Mouse (Mus musculus): Measurements from ENCODE around the gene Eif2b1.
"Not testable (repeated sequence)": the region's sequence is repeated elsewhere in the genome, so short reads cannot be mapped to it uniquely, and the experiment has no call there.

The Eif2b1 gene

DNA sequence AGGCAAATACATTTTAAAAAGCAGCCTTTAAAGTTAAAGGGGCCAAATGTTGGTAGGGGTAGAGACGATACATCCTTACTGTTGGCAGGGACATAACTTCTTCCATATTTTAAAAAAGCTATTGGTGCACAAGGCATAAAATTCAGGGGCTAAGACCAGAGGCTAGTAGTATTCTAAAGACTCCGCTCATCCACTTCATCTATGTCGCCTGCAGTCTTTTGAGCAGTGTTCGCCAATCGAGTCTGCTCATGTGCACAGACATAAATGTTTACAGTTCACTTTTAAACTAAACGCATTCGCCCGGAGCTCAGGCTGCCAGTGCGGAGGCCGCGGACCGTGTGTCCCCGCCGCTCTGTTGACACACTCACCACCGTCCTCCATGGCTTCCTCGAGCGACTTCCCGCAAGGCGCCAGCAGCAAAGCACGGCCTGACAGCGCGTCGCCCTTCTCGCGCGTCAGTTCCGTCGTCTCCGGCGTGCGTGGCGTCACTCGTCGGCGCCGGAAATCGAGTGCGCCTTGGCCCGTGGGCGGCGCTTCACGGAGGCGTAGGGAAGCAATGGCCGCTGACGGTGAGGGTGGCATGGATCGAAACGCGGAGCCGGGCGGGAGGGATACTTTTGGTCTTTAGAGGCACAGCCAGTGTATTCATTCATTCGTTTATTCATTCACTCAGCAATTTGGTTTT lies at the start of gene Eif2b1, which contains the start of gene Gtf2h3:
Eif2b1 (minus strand) TSS at position 499 of the 685 bp plus-strand sequence.
Gtf2h3 (plus strand) TSS at position 508 of the 685 bp plus-strand sequence.
- DNase-seq (ENCODE audit: low spot score in 2 of 2): peak; percentile 92 to 95

DNA sequence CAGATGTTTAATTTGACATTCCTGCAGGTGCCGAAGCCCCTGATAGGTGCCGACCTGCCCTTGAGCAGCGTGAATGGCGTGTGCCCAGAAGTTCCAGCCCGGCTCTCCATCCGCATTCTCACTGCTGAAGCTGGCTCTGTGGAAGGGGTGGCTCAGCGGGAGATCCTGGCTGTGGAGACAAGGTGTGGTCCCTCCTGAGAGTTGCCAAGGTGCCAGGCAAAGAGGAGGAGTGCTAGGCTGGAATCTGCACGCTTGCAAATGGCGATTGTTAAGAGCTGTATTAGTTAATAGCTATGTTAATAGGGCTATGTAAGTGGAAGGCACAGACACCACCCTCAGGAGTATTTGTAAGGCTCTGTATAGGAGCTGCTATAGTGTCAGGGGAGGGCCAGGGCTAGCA lies 45.4 kb upstream of the Eif2b1 start:
- no peak for DNase-seq (ENCODE audit: low spot score in 2 of 2)

DNA sequence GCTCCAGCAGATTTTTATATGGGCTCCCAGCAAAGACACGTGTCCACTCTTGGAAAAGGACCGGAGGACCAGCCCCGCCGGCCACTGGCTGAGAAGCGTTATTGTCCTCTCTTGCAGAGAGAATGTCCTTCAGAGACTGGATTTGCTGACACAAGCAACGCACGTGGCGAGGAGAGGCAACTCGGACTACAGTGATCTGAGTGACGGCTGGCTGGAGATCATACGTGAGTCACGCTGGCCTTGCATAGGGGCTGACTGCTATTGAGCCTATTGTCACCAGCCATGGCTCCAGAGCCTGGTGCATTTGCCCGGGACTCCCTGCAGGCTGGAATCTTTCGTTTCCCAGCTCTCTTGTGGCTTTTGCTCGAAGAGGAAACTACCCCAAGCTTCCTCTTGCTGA lies 44.0 kb upstream of the Eif2b1 start:
- DNase-seq (ENCODE audit: low spot score in 2 of 2): no peak

DNA sequence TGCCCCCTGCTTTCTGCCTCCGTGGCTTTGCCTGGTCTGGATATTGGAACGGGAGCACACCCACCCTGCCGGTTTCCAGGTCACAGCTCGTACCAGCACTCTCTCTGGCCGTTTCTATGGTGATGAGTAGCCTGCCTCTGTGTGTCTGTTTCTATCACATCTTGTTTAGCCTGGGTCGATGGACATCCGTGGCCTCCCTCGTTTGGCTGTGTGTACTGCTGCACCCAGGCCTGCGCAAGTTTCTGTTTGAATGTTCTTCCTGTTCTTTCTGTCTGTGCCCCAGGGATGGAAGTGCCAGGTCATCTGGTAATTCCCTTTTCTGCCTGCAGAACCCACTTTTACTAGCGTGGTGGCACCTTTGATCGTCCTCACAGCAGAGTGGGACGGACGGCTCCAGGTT lies 42.4 kb upstream of the Eif2b1 start:
- no peak for DNase-seq (ENCODE audit: low spot score in 2 of 2)

DNA sequence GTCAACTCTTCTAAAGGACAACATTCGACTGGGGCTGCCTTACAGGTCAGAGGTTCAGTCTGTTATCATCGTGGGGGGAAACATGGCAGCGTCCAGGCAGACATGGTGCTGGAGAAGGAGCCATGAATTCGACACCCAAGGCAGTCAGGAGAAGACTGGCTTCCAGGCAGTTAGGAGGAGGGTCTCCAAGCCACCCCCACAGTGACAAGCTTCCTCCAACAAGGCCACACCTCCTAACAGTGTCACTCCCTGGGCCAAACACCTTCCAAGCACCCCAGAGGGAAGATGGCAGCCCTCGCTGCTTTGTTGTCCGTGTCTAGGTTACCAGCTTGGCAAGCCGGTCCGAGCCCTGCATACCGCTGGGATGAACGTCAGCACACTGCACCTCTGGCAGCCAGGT lies 39.8 kb upstream of the Eif2b1 start:
- no peak for DNase-seq (ENCODE audit: low spot score in 2 of 2)

DNA sequence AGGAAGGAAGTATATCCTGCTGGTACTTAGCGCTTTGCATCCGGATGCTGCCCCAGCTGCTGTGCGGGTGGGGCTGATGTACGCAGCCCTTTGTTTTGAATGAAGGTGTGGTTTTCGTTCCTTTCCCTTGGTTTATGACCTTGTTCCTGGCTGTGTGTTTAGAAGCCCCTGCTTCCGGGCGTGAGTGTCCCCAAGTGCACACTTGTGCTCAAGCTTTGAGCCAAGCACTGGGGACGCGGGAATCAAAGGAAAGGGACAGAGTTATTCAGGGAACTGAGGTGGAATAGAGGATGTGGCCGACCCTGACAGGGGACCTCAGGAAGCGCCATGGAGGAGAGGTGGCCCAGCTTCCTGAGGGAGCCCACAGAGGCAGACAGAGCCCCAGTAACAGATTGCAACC lies 35.8 kb upstream of the Eif2b1 start:
- no peak for DNase-seq (ENCODE audit: low spot score in 2 of 2)

DNA sequence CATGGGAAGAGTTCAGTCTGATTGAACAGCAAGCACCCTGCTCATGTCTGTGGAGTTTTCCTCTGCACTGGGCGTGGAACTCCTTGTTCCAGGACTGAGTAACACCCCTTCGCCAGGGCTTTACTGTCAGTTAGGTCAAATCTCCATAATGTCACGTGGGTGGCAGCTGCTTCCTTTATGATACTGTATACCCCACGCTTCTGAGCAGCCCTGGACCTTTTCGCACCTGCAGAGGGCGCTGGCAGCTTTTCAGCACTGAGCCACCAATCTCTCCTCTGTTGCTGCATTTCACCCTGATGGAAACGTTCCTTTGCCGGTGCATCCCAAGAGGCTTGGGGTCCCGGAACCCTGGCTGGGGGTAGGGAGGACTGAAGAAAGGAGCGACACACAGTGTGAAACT lies 32.0 kb upstream of the Eif2b1 start:
- DNase-seq (ENCODE audit: low spot score in 2 of 2): no peak

DNA sequence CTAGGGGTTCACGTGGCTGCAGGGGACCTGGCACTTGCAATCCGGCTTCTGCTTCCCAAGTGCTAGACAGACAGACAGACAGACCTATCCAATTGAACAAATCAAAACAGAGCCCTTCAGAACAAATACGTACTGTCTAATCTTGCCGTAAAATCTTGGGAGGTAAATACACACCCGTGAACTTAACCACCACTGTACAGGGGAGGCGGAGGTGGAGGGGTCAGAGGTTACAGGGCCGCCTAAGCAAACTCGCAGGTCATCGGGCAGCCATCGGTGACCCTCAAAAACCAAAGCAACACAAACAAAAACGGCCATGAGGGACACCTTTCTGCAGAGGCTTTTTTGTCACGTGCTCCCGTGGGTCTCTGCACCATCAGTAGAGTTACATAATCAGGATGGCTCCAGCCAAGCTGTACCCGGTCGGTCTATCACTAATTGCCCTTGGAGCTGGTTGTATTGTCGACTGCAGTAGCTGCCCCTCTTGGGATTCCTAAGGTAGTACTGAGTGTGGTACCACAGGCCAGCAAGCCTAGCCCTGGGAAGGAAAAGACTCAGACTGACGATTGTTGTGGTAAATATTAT lies 26.2 kb upstream of the Eif2b1 start:
- no peak for DNase-seq (ENCODE audit: low spot score in 2 of 2)

DNA sequence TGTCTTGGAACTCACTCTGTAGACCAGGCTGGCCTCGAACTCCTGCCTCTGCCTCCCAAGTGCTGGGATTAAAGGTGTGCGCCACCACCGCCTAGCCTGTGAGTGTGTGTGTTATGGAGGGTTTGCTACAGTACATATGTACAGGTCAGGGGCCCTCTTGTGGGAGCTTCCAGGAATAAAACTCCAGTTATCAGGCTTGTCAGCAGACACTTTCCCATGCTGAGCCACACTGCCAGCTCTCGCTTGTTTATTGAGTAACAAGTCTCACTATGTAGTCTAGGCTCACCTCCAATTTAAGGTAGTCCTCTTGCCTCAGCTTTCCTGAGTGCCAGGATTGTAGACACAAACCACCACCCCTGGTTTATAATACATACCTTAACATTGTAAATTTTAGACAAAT lies 25.4 kb upstream of the Eif2b1 start:
- no peak for DNase-seq (ENCODE audit: low spot score in 2 of 2)

DNA sequence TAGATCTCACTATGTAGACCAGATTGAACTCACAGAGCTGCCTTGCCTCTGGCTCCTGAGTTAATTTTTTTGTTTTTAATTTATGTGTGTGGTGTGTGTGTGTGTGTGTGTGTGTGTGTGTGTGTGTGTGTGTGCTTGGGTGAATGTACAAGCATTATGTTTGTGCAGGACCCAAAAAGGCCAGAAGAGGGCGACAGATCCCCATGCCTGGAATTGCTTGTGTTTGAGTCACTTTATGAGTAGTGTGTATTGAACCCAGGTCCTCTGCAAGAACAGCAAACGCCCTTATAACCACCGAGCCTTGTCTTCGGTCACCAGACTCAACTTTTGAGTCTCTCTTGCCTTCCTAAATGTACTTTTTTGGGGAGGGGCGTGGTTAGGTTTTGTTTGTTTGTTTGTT lies 23.4 kb upstream of the Eif2b1 start:
- peak; percentile 36 to 68 for DNase-seq (ENCODE audit: low spot score in 2 of 2)

DNA sequence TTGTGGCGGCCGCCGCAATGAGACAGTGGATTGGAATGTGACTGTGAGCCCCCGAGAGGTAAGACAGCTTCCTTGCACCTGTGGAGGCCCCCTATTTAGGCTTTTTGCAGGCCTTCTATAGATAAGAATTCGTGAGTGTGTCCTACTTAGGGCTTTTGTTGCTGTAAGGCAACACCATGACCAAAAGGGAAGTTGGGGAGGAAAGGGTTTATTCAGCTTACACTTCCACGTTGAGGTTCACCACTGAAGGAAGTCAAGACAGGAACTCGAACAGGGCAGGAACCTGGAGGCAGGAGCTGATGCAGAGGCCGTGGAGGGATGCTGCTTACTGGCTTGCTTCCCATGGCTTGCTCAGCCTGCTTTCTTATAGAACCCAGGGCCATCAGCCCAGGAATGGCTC lies 20.8 kb upstream of the Eif2b1 start:
- DNase-seq (ENCODE audit: low spot score in 2 of 2): not testable (repeated sequence)

DNA sequence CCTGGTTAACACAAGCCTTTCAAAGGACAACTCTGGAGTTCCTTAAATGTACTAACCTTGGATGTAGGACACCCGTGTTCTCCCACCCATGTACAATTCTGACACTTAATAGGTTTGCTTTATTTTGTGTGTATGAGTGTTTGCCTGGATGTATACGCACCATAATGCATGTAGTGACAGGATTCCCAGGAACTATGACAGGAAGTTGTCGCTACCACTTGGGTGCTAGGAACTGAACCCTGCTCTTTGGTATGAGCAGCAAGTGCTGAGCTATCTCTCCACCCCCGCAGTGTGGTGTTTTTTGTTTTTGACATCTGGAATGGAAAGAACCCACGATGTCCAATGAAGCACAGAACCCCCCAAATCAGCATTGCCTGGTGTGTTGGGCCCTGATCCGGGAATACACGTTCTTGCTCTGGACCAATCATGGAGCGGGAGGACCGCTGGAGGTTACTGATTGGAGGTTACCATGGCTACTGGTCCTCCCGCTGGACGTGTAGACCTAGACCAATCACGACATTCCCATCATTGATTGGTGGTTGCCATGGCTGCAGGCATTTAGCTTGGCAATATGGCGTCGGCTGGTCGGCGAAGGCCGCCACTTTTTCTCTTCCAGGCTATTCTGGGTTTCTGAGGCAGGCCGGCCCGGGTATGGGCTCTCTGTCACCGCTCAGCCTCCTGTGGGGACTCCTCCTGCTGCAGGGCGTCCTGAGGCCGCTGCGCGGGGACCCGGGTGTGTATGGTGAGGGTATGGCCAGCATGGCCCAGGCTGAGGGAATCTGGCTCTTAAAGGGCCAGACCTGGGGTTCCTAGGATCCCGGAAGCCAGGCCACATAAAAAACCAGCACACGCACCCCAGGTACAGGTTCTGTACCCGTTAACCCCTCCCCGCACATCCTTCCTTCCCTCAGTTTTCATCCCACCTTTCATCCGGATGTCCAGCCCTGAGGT lies 19.6 kb upstream of the Eif2b1 start:
- DNase-seq (ENCODE audit: low spot score in 2 of 2): peak; percentile 74 to 89

DNA sequence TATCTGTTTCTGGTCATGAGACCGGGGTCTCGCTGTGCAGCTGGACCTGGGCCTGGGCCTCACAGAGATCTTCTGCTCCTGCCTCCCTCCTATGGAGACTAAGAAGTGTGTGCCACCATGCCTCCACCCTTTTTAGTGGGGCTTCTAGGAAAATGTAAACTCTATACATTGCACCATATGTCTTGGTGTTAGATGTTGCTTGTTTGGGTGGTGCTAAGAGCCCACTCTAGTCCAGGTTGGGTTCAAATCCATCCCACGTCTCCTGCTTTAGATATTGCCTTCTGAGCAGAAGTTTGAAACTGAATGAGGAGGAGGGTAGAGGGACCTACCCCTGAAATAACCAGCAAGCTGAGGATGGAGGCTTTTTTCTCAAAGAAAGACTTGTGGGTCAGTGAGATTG lies 13.8 kb upstream of the Eif2b1 start:
- DNase-seq (ENCODE audit: low spot score in 2 of 2): no peak

DNA sequence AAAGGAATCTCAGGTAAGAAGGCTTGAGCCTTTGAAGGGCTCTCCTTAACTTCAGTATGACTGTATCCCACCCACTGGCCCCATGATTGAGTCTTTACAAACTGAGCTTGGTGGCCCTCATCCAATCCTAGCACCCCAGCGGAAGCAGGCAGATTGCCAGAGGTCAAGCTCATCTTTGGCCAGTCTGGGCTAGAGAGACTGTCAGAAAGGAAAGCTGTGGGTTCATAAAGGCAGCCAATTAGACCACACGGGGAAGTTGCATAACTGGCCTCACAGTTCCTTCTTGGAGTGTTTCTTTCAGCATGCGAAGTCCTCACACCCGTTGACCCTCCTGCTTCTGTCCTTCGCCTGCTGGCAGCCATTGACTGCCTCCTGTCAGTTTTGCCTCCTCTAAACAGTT lies 3.6 kb upstream of the Eif2b1 start:
- DNase-seq (ENCODE audit: low spot score in 2 of 2): no peak

DNA sequence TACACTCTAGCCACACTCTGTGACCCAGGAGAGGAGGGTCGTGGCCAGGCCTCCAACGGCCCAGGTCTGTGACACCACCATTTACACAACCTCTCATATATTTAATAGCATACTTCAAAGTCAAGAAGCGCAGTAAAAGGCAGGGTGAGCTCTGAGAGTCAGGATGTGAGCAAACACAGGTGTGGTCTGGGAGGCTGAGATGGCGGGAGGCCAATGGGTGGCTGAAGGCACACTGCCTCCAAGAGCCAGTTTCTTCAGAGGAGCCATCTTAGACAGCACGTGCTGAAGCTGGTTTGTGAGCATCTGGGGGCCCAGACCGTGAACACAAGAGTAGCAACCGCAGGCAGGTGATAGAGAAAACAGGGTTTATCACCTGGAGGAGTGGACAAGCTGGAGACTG lies 3.5 kb downstream of the Eif2b1 start:
- DNase-seq (ENCODE audit: low spot score in 2 of 2): no peak

DNA sequence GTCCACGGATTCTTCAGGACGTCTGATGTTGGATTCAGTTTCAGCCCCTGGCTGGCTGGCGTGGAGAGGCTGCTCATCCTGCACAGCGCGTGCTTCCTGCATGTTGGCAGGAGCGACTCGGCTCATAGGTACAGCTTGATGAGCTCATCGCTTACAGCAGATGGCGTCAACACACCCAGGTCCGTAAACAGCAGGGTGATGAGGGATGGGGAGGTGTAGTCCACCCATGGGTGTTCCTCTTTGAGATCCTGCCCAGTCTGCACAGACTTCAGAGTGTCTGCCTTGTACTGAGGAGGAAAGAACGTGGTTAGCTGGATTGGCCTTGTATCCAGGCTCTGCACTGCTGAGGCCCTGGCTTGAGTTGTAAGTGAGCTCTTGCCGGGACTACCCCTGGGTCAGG lies 7.9 kb downstream of the Eif2b1 start:
- no peak for DNase-seq (ENCODE audit: low spot score in 2 of 2)

DNA sequence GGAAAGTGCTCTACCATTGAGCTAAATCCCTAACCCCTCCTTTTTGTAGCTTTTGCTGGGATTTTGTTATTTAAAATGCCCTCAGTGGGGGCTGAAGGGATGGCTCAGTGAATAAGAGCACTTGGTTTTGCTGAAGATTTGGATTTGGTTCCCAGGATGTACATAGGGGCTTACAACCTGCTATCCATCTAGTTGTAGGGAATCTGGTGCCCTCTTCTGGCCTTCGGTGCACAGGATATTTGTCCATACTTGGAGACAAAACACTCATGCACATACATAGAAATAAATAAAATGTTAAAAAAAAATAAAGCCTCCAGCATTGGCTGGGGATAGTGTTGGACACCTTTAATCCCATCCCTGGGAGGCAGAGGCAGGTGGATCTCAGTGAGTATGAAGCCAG lies 23.8 kb downstream of the Eif2b1 start:
- DNase-seq (ENCODE audit: low spot score in 2 of 2): no peak

DNA sequence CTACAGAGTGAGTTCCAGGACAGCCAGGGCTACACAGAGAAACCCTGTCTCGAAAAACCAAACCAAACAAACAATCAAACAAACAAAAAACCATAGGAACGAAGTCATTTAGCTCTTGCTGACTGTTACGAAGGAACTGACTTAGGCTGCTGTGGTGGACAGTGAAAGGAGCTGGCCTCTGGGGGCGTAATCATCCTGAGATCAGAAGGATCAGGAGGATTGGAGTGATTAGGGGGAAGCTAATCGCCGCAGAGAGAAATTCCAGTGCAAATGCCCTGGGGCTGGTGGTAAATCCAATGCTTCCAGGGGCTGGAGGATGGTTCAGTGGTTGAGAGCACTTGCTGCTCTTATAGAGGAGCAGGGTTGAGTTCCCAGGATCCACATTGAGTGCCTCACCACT lies 25.3 kb downstream of the Eif2b1 start:
- no peak for DNase-seq (ENCODE audit: low spot score in 2 of 2)

DNA sequence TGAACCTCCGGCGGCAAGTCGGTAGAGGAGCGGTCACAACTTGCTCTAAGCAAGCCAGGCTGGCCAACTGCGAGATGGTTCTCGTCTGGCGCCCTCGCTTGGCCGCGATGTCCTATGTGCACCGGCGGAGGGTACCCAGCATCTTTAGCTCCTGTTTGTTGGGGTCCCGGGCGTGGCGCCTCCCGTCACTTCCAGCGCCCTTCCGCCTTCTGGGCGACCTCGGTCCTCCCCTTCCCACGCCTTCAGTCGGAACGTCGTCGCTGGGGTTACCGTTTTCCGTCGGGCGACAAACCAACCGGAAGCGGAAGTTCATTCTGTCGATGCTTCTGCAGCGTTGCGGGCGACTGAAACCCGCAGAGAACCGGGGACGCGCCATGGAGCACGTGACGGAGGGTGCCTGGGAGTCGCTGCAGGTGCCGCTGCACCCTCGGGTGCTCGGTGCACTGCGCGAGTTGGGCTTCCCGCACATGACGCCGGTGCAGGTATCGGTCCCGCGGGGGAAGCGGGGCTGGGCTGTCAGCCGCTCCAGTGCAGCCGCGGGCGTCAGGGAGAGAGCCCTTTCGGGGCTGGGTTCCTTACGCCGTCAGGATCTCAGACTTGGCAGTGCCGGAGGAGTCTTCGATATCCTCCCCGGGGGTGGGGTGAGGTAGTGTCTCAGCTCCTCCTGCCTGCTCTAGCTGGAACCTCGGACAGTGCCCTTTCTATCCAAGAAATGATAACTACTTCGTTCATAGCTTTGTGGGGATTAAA lies 26.2 kb downstream of the Eif2b1 start, which contains the start of gene Ddx55:
Ddx55 (plus strand) TSS at position 307 of the 750 bp plus-strand sequence.
- peak; percentile 83 to 92 for DNase-seq (ENCODE audit: low spot score in 2 of 2)

DNA sequence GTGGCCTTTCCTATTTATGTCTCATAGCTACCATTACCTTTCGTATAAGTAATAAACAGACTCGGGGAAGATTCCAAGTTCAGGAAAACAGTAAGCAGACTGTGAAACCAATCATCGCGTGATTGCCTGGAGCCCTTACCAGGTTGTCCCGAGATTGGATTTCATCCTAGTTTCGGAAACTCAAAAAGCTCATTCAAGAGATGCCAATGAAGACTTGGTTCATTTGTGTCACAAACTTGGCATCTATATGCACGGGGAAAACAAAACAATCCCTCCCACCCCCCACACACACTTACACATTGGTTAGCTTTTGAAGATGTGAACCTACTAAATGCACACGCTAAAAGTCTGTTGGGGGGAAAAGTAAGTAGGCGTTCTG lies 26.8 kb downstream of the Eif2b1 start:
- no peak for DNase-seq (ENCODE audit: low spot score in 2 of 2)

DNA sequence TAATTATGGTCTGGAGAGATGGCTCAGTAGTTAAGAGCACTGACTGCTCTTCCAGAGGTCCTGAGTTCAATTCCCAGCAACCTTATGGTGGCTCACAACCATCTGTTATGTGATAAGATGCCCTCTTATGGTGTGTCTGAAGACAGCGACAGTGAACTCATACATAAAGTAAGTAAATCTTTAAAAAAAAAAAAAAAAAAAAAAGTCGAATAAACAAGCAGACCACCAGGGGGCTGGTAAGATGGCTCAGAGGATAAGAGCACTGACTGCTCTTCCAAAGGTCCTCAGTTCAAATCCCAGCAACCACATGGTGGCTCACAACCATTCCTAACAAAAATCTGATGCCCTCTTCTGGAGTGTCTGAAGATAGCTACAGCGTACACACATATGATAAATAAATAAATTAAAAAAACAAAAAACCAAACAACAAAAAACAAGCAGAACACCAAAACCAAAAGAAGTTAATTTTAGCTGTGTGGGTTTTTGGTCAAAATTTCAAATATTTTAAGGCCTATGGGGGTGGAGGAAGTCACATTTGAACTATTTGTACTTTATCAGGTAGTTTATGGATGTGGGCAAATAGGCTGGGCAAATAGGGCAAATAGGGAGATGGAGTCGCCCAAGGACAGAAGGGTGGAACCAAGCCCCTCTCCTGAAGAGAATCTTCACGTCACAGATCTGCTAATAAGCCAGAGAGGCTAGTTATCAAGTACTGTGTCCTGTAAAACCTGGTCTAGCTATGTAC lies 27.4 kb downstream of the Eif2b1 start:
- not testable (repeated sequence) for DNase-seq (ENCODE audit: low spot score in 2 of 2)
